Mouse (Mus musculus): ENCODE results near the gene Nsd1.
"Not testable (repeated sequence)": the region's sequence is repeated elsewhere in the genome, so short reads cannot be mapped to it uniquely, and the experiment has no call there.

GRCm38 (mm10) chr13:55202758-55203157 is 6.8 kb upstream of the Nsd1 start:
- not testable (repeated sequence) for TF ChIP-seq CTCF (IDR thresholded peaks at IDR 0.05; ENCODE audit: borderline replicate concordance, control insufficient read depth, extremely low read depth, insufficient read depth, low read length, poor library complexity); POLR2A (IDR thresholded peaks at IDR 0.05; ENCODE audit: control insufficient read depth, extremely low read depth, insufficient read depth, low read length, poor library complexity)
